Comparison of ENCODE assay signal across 24 mouse cellular contexts in the genomic region with DNA sequence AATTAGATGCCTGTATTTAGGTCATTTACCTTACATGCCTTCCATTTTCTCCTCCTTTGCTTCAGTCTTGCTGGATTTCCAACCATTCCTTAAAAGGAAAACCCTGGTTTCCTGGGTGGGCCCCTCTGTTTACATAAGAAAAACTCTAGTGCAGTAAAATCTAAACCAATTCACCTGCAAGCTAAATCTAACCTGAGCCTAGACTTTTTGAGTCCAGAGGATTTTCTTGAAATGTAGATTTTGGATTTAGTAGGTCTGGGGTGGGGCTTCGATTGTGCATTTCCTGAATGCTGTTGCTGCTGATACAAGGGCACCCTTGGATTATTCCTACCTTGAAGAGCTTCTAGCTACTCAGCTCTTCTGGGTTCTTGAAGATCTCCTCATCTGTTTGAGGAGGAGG.
"Had no signal": no experiment of that assay in that cellular context is flagged by ENCODE, and none has a peak within 500 bp of the region (broad histone marks: within the 10 kb centered on the region; RNA-seq: fewer than 3 reads in every experiment).

No protein-coding gene starts in this region.

- H3K36me3 ChIP-seq: liver, embryonic 13.5 days had no signal

- H3K9me3 ChIP-seq: heart, embryonic 10.5 days; heart, embryonic 12.5 days; hindbrain, embryonic 10.5 days; hindbrain, embryonic 12.5 days; intestine, embryonic 15.5 days; limb, embryonic 10.5 days; limb, embryonic 12.5 days; liver, embryonic 13.5 days; liver, embryonic 15.5 days had no signal

- H3K4me3 ChIP-seq: heart, adult 2 months; heart, embryonic 10.5 days; heart, embryonic 12.5 days; hindbrain, embryonic 10.5 days; hindbrain, embryonic 12.5 days; intestine, embryonic 15.5 days; layer of hippocampus, adult 2 months; left cerebral cortex, adult 2 months; limb, embryonic 10.5 days; limb, embryonic 12.5 days; liver, embryonic 13.5 days; liver, embryonic 15.5 days had no signal

- H3K4me1 ChIP-seq: heart, embryonic 10.5 days; heart, embryonic 12.5 days; hindbrain, embryonic 10.5 days; hindbrain, embryonic 12.5 days; intestine, embryonic 15.5 days; limb, embryonic 10.5 days; limb, embryonic 12.5 days; liver, embryonic 13.5 days; liver, embryonic 15.5 days had no signal

- H3K27me3 ChIP-seq: heart, embryonic 12.5 days; hindbrain, embryonic 12.5 days; intestine, embryonic 15.5 days; limb, embryonic 12.5 days; liver, embryonic 13.5 days; liver, embryonic 15.5 days had no signal

- DNase-seq: gastrocnemius, postnatal 14 days; gastrocnemius, postnatal 36 days; heart, adult 11 months; heart, adult 2 months; heart, postnatal 10 days; heart, postnatal 4 days; kidney, adult 18-20 months; kidney, adult 8-10 months; kidney, postnatal 10 days; kidney, postnatal 25 days; kidney, postnatal 4 days; liver; liver, embryonic 13.5 days; liver, postnatal 0 days had no signal
